Mouse (Mus musculus): ENCODE measurements at regions not wholly inside any gene's neighbourhood (a gene's known extent, or its start where the extent isn't known, plus 50 kb on each side); places are given as distances from the start of the nearest gene placed in this dataset.
A peak's percentile ranks its signal among the peaks of the same experiment; 100 is the strongest.

DNA sequence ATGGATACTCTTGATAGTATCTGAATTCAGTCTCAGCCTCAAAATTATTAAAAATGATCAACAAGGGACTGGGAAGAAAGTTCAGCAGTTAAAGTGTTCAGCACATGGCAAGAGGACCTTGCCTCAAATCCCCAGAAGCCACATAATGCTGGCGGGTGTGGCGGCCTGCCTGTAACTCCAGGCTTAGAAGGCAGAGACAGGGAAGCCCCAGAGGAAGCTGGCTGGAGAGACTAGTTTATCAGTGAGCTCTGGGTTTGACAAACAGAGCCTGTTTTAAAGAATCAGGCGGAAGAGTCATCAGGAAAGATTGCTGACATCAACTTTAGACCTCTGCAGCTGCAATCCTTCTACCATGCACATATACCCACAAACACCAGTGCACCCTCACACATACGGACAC lies 52.1 kb upstream of the Fyn start:
- no peak for DNase-seq (ENCODE audit: low spot score in 2 of 2)

DNA sequence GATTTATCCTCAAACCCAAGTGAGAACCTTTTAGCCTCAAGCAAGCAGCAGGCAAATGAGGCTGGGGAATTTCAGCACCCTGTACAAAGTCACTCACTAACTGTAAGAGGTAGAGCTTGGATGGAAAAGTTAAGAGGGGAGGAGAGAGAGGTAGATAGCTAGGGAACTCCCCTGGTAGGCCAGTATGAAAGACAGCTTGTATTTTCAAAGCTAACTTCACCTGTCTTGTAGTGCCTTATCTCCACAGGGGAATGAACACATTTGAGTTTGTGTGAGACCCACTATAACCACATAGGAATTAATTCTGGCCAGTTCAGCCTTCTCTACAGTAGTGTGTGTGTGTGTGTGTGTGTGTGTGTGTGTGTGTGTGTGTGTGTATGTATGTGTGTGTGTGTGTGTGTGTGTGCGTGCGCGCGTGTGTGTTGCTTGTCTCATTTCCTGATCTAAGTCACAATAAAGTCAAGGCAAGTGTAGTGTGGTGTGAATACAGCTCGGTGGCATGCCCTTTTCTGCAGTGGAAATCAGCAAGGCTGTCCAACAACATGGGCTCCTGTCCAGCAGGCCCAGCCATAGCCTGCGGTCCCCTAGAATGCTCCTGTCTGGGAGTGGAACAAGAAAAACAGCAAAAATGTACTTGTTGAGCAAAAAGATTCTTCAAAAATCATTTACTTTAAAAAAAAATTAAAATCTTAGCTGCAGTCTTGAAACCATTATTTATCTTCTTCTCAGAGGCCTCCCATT lies 53.1 kb upstream of the Fyn start:
- no peak for DNase-seq (ENCODE audit: low spot score in 2 of 2)

DNA sequence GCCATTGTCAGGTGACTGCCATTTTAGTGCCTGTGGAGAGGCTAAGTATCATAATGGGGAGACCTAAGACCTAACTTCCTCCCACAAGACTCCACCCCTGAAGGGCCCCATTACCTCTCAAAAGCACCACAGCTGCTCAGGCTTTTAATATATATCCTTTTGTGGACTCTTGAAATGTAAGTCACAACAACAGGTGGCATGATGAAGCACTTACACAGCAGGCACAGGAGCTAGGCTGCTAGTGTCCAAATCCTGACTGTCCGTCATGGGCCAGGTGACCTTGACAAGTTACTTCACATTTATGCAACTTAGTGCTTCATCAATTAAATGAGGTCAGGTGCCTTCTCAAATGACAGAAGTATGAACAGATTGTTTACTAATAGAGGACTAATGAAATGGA lies 57.2 kb upstream of the Fyn start:
- no peak for DNase-seq (ENCODE audit: low spot score in 2 of 2)

DNA sequence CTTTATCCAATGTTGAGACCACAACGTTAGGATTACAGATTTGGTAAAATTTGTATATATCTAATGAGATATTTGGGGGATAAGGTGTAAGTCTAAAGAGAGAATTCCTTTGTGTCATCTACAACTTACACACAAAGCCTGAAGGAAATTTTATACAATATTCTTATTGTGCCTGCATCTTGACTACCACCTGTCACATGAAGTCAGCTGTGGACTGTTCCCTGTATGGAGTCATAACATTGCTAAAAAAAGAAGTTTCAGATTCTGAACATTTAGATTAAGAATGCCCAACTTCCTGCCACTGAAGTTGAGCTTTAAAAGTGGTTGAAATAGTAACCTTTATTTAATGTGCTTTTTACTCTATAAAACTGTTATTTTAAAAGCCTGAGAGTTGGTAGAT lies 60.1 kb upstream of the Fyn start:
- DNase-seq (ENCODE audit: low spot score in 2 of 2): no peak

DNA sequence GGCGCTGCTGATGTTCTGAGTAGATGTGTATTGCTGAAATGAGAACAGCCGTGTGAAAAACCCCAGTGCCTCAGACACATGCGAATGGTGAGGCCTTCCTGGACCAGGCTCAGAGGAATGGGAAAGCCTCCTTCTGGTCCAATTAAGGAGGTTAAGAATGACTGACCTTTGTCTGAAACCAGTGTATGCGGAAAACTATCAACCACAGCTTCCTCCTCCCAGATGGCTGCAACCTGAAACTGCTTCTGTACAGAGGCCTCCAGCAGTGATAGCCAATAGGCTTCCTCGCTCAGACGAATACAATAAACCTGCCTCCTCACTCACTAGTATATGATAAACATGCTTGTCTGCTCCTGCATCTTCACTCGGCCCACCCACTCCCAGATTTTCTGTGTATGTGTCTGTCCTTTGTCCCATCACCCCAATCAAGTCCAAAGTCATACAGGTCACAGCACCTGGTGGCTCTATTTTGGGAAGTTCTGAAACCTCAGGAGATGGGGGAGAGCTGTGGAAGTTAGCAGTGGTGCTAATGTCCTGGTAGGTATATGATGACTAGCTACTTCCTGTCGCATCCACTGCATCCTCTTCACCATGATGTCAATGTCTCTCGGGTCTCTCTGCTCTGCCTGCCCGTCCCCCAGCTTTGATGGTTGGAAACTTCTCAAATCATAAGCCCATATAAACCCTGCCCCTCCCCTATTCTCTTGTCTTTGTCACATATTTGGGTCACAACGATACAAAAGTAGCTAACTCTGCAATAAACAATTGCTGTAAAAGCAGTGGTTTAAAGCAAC lies 75.8 kb upstream of the Fyn start:
- DNase-seq (ENCODE audit: low spot score in 2 of 2): no peak

DNA sequence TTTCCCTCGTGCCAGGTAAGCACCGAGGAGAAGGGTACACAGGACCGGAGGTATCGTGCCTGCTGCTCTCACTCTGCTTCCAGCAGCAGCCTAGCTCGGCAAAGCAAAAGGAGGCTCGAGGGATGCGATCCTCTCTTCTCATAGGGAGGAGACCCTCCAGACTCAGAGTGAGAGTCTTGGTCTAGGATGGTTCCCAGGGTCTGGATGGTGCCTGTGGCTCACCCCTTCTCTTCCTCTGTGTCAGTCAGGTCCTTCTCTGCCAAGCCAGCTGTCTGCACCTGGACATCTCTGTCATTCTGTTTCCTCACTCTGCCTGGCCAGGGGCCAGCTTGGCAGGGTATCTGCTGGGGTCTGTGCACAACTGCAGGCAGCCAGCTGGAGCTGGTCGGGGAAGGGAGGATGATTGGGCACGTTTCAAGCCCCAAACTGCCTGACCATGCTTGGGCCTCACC lies 76.9 kb upstream of the Fyn start:
- DNase-seq (ENCODE audit: low spot score in 2 of 2): peak; percentile 19 to 25

DNA sequence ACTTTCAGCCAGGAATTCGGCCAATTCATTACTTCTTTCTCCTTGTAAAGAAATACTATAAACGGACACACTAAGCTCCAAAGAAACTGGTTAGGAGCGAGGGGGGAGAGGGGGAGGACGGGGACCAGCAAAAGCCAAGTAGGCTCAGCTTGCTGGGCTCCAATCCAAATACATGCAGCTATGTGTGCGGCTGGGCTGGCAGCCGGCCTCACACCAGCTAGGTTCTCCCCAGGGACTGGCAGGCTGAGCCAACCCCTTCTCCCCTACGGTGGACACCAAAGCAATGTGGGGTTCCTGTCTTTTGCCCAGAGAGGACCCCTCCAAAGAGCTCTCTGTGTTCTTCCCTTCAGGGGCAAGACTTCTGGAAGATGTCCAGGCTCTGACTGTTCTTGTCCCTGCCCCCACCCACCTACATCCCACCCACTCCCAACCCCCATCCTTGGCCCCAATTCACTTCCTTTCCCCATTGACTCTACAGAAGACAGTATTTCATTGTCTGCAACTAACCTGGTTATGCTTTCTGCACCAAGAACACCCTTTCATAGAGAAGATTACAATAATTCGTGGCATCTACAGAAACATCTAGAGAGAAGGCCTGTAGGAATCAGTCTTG lies 77.4 kb upstream of the Fyn start:
- peak; percentile 24 to 35 for DNase-seq (ENCODE audit: low spot score in 2 of 2)

DNA sequence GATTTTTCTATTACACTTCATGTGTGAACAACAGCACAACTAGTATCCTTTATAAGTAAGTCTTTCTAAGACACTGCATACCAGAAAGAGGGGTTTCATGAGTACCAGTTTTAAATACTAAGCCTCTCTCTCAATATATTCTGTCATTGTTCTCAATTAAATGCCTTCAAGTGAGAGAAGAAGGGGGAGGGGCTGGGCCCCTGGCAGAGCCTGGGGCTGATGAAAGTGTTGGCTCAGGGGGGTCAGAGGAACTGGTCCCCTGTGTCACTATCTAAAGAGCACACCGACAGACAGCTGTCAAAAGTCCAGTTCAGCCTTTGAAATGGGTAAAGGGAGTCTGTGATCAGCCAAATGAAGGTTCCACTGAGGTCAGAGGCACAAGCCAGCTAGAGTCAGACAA lies 78.4 kb upstream of the Fyn start:
- DNase-seq (ENCODE audit: low spot score in 2 of 2): no peak

DNA sequence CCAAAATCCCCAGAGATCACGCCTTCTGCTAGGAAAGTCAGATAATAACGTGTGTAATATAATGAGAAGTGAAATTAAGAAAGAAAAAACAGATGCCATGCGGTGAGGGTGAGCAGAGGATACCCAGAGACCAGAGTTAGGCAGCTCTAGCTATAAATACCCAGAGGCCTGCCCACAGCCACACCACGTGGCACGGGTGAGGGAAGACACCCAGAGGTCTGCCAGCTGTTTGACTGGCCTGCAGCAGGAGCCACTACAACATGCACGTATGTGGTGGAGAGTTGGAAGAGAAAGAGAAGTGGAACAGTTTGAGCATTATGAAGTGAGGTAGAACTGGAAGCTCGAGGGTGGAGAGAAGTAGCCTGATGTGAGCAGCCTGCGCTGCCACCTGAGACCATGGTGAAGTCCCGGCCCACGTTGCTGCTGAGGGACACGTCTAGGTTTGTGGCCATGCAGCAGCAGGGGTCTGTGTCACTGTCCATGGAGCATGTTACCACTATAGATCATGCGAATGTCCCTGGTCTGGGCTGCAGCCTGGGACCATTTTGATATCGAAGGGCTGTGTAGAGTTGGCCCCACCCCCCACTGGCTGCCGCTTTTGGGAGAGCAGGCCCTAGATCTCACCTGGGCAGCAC lies 88.2 kb upstream of the Fyn start:
- DNase-seq (ENCODE audit: low spot score in 2 of 2): no peak

DNA sequence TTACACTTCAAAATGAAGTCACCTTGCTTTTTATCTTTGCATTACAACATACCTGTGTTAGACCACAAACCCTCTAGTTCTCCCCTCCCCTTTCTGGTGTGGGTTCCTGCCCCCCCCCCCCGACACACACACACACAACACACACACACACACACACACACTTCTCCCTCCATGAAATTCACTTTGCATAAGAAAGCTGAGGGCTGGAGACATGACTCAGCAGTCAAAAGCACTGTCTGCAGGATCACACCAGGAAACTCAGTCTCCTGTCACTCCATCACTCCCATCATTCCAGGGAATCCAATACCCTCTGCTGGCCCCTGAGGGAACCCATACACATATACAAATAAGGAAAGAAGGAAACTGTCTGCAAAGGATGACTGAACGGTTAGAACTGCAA lies 94.5 kb upstream of the Fyn start:
- DNase-seq (ENCODE audit: low spot score in 2 of 2): no peak

DNA sequence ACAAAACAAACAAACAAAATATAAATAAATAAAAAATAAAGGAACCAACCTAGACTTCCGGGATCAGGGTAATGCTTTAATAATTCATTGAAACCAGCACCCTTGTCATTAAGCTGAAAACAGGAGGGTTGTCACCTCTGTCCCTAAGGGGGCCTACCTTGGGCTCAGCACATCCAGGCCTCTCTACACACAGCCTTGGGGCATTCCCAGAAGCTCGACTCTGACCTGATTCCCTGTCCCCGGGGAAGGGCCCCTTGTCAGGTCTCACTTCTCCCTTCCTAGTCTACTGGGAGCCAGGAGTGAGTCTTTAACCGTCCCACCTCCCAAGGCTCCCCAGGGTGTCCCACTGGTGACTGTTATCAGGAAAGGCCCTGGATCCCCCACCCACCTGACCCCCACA lies 95.2 kb upstream of the Fyn start:
- DNase-seq (ENCODE audit: low spot score in 2 of 2): no peak

DNA sequence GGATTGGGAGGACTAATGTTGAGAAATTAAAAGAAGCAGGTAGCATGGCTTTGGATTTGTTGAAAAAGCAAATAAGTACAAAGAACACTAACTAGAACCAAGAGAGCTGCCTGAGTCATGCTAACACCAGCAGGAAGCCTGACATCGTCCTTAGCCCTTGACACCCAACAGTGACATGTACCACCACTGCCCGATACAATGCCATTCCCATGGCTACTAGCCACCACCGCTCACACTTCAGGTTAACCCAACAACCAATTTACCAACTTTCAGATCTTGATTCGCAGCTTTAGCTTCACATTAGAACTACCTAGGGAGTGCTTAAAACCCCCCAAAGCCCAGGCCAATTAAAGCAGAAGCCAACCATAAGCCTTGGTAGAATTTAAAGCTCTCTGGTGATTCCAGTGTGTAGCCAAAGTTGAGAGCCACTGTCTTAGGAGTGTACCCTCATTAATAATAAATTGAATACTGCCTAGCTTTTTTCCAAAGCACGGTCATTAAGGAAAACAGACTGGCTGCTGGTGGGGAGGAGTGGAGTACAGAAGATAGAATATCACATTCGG lies 96.2 kb upstream of the Fyn start:
- no peak for DNase-seq (ENCODE audit: low spot score in 2 of 2)

DNA sequence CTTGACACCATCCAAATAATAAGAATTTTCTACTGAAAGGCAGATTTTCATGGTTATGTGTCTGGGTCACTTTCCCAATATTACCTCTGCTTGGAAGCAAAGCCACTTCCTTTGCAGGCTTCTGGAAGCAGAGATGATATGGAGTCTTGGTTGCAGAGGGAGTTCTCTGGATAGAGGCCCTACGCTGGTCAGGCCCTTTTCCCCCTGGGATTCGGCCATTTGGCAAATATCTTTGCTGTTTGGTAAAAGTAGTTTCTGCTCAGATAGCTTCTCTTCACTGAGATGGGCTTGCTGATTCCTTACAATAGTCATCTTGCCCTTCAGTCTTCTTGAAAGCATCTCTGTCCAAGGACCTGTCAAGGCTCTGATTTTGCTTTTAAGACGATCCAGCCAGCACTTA lies 98.2 kb upstream of the Fyn start:
- DNase-seq (ENCODE audit: low spot score in 2 of 2): no peak

DNA sequence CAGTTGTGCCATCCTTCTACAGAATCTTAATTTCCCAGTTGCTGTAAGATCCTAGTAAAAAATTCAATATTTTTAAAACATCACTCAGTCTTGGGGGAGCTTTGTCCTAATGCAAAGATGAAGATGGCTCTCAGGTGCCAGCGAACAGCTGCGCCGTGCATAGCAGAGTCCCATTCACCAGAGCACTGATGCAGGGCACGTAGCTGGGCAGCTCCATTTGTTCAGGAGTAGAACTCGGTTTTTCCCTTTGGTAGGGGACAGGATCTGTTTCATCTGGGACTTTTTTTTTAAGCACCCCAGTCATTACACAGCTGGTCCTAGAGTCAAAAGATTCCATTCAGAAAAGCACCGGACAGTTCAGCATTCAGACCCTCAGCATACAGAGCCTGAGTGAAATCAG lies 101.4 kb upstream of the Fyn start:
- no peak for DNase-seq (ENCODE audit: low spot score in 2 of 2)

DNA sequence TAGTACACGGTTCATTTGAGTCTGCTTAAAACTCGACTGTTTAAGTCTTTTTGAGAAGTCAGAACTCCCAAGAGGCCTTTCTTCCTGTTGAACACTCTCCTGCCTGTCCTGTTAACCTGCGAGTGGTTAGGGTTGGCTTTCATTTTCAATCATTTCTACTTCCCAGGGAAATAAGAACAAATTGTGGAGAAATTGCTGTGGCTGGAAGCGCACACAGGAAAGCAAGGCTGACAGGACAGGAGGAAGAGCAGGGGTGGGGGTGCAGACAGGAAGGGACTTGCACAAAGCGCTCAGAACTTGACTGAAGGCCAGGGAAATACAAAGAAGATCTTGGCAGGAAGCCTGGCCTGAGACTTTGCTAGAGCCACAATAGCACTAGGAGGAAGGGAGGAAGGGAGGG lies 102.2 kb upstream of the Fyn start:
- DNase-seq (ENCODE audit: low spot score in 2 of 2): peak; percentile 49 to 58

DNA sequence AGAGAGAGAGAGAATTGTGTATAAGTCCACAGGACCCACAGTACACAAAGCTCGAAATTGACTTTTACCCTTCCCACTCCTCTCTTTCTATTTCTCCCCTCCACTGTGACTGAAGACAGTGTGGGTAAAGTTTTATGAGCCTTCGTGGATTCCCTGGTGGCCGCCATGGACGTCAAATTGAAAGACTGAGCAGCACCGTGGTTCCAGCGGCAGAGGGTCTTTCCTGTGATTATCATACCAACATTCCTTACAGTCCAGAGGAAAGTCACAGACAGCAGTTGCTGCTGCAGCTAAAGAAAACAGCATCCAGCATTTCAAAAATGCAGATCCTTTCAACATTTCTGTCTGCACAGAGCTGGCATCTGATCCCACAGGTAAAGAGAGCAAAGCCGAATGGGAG lies 98.9 kb upstream of the Ccn6 start:
- DNase-seq (ENCODE audit: low spot score in 2 of 2): no peak

DNA sequence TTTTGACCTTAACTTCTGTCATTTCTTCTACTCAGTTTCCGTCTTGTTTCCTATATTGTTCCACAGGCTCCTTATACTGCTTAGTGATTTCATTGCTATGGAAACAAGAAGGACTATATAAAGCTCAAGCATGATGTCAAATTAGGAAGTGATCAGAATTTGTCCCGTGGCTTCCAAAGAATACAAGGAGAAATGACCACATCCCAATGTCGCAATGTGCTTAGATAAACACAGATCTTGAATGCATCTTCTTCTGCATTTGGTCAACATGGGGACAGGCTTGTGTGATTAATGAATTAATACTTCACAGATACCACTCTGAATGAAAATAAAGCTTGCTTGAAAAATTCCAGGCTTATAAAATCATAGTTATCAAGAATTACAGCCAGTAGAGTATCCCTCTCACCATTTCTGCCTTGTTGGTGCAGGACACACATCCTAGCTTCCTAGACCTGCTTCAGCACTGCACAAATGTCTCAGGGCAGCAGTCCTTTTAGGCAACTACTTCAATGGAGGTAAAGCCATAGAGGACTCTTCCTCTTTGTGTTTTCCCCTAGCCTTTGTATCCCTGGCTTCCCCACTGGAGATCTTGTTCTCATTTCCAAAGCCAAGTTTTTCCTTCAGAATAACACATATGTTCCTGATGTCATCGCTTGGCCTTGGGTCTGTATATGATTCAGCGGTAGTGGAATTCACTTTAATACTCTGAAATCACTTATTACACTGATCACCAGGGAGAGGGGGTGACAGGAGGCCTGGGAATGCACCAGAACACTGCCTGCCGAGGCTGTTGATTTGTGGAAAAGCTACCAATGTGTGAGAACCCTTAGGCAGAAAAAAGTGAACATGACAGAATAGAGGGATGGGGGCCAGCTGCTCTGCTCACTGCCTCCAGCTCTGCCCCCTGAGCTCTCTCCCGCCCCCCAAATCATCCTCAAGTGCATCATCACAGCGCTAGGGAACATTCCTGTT lies 97.9 kb upstream of the Ccn6 start:
- DNase-seq (ENCODE audit: low spot score in 2 of 2): no peak

DNA sequence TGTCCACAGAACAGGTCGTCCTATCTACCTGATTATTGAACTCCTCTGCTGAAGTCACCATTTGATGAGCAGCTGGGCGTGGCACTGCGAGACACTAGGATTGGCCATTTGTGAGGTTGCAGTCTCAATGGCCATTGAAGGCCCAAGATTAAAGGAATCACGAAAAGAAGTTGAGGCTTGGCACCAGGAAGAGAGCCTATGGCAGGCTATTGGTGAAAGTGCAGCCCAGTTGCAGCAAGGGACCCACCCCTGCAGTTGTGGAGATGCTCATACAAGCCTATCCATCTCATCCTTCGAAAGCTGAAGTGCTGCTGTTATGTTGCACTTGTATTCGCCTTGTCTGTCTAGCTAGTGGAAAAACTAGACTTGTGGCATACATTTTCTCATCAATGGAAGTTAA lies 96.5 kb upstream of the Ccn6 start:
- DNase-seq (ENCODE audit: low spot score in 2 of 2): no peak

DNA sequence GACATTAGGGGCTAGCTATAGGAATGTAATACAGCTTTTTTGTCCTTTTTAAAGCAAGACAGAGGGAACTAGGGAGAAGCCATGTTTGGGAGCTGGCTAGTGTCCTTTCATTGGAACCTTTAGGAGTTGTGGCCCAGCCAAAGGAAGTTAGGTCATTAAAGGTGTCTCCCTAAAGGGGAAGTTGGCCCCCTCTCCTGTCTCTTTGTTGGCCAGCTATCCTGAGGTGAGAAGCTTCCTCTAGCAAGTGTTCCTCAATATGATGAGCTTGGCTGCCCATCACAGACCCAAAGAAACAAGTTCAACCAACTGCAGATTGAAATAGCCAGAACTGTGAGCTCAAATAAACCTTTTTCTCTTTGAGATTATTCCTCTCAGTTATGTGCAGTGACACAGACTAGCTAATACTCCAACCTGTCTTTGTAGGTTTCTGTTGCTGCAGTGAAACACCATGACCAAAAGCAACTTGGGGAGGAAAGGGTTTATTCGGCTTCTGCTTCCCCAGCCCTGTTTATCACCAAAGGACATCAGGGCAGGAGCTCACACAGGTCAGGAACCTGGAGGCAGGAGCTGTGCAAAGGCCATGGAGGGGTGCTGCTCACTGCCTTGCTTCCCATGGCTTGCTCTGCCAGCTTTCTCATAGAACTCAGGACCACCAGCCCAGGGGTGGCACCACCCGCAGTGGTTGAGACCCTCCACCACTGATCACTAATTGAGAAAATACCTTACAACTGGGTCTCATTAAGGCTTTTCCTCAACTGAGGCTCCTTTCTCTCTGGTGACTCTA lies 94.0 kb upstream of the Ccn6 start:
- DNase-seq (ENCODE audit: low spot score in 2 of 2): no peak

DNA sequence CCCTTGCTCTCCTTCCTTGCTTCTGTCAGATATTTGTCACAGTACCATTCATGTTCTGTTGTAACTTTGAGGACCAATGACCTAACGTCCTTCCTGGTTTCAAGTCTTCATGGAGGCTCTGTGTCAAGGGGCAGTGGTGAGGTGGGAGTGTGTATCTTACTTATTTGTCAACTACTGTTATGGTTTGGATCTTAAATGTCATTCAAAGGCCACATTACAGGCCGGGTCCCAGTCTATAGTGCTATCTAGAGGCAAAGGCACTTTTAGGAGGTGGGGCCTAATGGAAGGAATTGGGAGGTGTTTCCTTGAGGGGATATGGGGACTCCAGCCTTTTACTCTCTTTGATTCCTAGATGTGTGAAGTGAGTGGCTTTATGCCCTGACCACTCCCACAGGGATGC lies 91.0 kb upstream of the Ccn6 start:
- no peak for DNase-seq (ENCODE audit: low spot score in 2 of 2)
